Mouse (Mus musculus) retina, postnatal 7 days (tissue): Measurements from ENCODE around the gene Capn11.

Experiments
- DNase-seq: peaks from one replicate; pipeline ENCODE4 v3.0.0-alpha.2; 2012; ENCODE audit warnings: low read depth, low spot score

Capn11 gene

DNA sequence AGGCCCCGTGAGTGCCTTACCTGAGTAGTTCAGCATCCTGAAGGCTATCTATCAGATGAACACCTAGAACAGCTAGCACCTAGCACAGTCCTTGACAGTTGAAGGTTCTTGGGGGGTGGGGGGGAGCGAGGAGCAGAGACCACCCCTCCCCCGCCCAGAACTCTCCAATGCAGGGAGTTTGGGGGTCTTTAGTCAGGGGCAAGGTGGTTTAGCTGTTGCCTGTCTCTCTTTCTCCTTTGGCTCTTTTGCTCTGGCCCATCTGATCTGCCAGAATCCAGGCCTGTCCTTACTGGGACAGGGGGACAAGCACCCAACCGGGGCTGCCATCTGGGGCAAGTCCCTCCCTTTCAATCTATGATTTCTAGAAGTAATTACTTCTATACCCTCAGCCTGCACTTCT, at the start of gene Capn11:
Capn11 (minus strand) TSS at position 101 of the 400 bp plus-strand sequence.
- DNase-seq = no peak

DNA sequence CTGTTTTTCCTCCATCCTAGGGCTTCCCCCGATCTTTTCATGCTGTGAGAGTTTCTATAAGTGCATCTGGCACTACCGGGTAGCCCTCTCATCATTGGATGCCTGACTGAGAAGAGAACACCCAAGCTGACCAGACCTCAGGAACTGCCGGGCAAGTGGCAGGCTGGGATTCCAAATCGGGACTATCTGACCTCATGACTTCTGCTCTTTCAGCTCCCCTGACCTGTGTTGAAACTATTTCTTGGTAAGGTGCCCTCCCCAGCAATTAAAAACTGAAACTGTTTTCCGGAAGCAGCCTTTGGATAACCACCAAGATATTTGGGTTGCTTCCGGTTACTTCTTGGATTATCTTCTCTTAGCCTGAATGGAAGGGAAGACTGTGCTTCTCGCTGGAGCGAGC, 49.1 kb upstream of the Capn11 start:
- DNase-seq = no peak

GRCm38 (mm10) chr17:45707376-45707775, 48.3 kb upstream of the Capn11 start:
- DNase-seq = no peak

DNA sequence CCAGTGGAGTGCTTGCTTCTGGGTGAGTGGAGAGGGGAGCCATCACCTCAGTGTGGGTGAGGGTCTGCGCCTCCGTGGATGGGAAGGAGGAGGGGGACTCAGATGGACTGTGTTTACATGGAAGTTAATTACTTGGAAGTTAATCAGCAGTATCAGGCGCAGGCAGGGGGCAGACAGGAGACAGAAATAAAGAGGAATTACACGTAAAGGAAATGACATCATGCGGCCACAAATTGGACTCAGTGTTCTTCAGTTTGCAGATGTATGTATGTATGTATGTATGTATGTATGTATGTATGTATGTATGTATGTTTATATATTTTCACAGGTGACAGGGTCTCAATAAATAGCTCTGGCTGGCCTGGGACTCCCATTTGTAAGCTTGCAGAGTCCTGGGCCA, 47.7 kb upstream of the Capn11 start:
- no peak for DNase-seq

GRCm38 (mm10) chr17:45703187-45703586, 44.1 kb upstream of the Capn11 start:
- no peak for DNase-seq

DNA sequence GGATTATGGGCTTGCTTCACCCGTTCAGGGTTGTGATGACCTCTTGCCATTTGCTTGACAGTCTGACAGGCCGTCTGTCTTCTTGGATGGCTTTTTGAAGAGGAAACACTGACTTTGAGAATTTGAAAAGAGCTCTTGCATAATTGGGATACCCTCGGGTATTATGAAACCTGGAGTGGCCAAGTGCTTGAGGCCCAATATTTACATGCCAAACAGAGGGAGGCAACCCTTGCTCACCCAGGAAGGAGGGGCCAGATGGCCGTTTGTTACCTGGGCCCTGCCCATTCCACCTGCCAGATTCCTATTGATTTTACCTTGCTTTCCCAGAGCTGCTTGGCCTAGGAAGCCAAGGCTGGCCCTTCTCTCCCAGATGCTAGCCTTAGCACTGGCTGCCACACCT, 43.1 kb upstream of the Capn11 start:
- DNase-seq = no peak

DNA sequence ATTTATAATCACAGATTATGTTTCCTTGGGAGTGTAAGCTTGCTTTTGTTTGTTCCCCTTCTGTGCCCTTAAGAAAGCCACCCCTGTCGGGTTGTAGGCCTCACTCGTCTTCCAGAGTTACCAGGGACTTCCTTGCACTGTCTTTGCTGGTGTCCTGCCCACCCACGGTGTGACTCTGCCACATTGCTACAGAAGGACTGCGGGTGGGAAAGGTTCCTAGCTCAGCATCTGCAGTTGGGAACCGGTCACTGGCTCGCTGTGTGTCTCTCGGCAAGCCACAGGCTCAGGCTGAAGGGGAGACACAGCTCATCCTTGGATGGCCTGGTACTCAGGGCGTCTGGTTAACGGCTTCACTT, 42.1 kb upstream of the Capn11 start:
- DNase-seq = no peak

- peak; percentile 63 for DNase-seq
Observed at GRCm38 (mm10) chr17:45700496-45701235, 41.5 kb upstream of the Capn11 start.

GRCm38 (mm10) chr17:45699039-45699740, 40.1 kb upstream of the Capn11 start:
- no peak for DNase-seq

DNA sequence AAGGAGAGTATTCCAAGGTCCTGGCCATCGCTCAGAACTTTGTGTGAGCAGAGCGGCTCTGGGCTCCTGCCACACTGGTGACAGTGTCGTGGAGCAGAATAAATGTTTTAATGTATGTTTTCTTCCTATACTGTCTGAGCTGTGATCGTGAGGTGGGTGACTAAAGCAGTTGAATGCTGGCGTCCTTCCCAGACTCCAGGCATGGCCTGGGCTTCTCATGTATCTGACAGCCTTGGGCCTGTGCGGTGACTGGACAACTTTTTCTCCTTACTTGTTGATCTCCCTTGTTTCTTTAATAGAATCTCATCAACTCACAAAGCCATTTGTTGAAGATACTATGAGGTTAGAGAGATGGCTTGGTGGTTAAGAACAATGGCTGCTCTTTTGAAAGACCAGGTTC, 39.2 kb upstream of the Capn11 start:
- DNase-seq = no peak

DNA sequence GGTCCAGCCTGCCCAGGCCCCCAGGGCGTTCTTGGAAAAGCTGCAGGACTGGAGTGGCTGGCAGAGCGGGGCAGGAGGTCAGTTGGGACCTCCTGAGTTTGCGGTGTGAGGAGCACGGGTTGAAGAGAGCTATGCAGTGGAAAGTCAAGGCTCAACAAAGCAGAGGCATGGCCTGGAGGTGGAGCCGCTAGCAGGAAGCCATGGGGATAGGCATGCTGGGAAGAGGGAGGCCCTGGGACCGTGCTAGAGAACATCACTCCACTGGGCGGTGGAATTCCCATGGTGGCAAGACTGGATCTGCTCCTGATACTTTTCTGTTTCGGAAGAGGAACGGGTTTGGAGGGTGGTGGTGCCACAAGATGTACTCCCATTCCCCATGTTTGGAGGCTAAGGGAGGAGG, 37.9 kb upstream of the Capn11 start:
- no peak for DNase-seq

- DNase-seq = no peak
Observed at GRCm38 (mm10) chr17:45695227-45696120, 36.3 kb upstream of the Capn11 start.

DNA sequence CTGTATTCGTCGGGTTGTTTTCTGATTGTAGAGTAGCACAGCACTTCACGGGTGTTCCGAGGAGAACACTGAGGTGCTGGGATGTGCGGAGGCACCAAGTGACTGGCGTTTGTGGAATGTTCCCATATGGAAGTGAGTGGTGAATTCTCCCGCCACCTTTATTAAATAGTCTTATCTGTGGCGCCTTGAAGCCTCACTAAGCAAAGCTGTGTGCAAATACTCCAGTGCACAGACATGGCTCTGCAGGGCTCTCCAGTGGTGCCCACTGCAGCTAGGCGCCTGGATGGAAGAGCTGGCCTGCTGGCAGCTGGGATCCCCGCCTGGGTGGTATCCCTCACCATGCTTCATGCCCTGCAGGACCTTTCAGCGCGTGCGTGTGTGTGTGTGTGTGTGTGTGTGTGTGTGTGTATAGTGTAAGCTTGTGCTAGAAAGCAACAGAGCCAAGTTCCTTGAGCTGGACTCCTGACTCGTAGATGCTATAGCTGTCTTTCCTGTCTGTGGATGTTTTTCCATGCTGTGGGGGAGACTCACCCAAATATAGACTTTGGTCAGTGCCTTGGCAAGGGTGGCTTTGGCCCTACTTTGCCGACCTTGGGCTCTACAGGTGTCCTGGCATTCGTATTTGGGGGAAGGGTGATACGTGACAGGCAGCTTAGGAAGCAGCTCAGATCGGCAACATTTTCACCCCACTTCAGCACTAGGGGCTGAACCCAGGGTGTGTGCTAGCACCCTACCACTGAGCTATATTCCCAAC, 34.9 kb upstream of the Capn11 start:
- DNase-seq = no peak

DNA sequence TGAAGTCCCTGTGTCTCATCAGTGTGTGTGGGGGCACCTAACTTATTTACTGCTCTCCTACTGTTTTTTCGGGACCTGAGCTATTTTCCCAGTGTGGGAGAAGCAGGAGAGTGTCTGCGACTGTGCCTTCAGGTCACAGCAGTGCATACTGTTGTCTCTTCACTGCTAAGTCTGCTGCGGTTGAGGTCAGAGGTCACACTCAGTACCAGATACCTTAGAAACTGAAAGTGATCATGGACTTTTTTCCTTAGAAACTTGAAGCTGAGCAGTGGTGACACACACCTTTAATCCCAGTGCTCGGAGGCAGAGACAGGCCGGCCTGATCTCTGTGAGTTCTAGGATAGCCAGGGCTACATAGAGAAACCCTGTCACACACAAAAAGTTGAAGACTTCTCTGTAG, 33.0 kb upstream of the Capn11 start:
- no peak for DNase-seq

GRCm38 (mm10) chr17:45690044-45690443, 30.9 kb upstream of the Capn11 start:
- no peak for DNase-seq

DNA sequence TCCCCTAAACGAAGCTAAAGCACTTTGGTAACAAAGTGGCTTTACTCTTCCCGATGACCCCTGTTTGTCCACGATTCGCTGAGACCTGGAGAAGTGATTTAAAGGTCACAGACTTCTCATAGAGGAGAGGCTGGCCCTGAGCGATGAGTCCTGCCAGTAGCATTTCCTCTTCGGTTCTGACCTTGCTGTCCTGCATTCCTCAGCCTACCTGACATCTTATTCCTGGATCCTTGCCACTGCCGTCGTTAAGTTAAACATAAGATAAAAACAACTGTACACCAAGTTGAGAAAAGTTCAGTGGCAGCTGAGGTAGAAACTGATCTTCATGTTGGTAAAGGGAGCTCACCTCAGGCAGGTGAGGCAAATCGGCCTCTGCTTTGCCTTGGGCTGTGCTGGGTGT, 30.0 kb upstream of the Capn11 start:
- no peak for DNase-seq

GRCm38 (mm10) chr17:45686716-45687115, 27.6 kb upstream of the Capn11 start, which contains the start of gene Tmem63b:
Tmem63b (minus strand) TSS chr17:45686905.
- no peak for DNase-seq

DNA sequence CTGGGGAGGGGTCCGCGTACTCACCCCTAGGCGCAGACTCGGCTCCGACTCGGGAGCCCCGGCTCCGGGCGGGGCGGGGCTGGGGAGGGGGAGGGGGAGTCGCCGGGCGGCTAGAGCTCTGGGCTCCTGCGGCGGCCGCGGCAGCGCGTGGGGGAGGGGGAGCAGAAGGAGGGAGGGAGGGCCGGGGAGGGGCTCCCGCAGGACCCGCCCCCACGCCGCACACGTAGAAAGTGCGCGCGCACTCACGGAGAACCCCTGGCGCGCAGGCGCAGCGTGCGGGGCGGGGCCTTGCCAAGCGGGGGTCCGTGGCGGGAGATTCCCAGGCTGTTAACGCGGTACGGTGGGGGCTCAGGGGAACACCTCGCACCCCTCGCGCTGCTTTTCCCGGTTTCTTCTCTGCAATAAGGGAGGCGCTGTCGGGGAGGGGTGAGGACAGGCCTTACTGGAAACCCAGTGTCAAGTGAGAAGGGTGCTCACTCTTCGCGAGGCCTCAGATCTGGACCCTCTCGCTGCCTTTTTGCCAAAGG, 27.0 kb upstream of the Capn11 start, which contains the start of gene Mrpl14:
Mrpl14 (plus strand) TSS at position 230 of the 527 bp plus-strand sequence.
- DNase-seq = peak; percentile 94

GRCm38 (mm10) chr17:45685171-45686092, 26.3 kb upstream of the Capn11 start:
- no peak for DNase-seq

GRCm38 (mm10) chr17:45684667-45685131, 25.6 kb upstream of the Capn11 start:
- DNase-seq = no peak
